Mouse (Mus musculus): ENCODE results near the gene Ralgps1. TPM values are rescaled to one million over a fixed set of nuclear protein-coding genes. Genes with fewer than 3 reads are reported as not detected.
"Not testable (repeated sequence)": the region's sequence is repeated elsewhere in the genome, so short reads cannot be mapped to it uniquely, and the experiment has no call there.

Gene Ralgps1
- total RNA-seq, 1 experiment from 2014 or later: 1.9 TPM

GRCm38 (mm10) chr2:33134766-33135490, 236.4 kb downstream of the Ralgps1 start:
- ATAC-seq (replicated peaks; ENCODE audit: insufficient number of reproducible peaks, low FRiP score, low TSS enrichment, poor library complexity, severe bottlenecking): no peak

GRCm38 (mm10) chr2:33132306-33132705, 239.0 kb downstream of the Ralgps1 start:
- no peak for ATAC-seq (replicated peaks; ENCODE audit: insufficient number of reproducible peaks, low FRiP score, low TSS enrichment, poor library complexity, severe bottlenecking)

GRCm38 (mm10) chr2:33131500-33132092, 239.7 kb downstream of the Ralgps1 start, which contains the start of gene Garnl3:
TSS of gene Garnl3 (minus strand) at chr2:33131654.
- no peak for ATAC-seq (replicated peaks; ENCODE audit: insufficient number of reproducible peaks, low FRiP score, low TSS enrichment, poor library complexity, severe bottlenecking)

GRCm38 (mm10) chr2:33130526-33131483, 240.5 kb downstream of the Ralgps1 start:
- ATAC-seq (replicated peaks; ENCODE audit: insufficient number of reproducible peaks, low FRiP score, low TSS enrichment, poor library complexity, severe bottlenecking): peak; percentile 78

GRCm38 (mm10) chr2:33130141-33130525, 241.2 kb downstream of the Ralgps1 start:
- no peak for ATAC-seq (replicated peaks; ENCODE audit: insufficient number of reproducible peaks, low FRiP score, low TSS enrichment, poor library complexity, severe bottlenecking)

- no peak for ATAC-seq (replicated peaks; ENCODE audit: insufficient number of reproducible peaks, low FRiP score, low TSS enrichment, poor library complexity, severe bottlenecking)
Measured at GRCm38 (mm10) chr2:33129696-33130095, 241.6 kb downstream of the Ralgps1 start.

- ATAC-seq (replicated peaks; ENCODE audit: insufficient number of reproducible peaks, low FRiP score, low TSS enrichment, poor library complexity, severe bottlenecking): no peak
Measured at GRCm38 (mm10) chr2:33129005-33129404, 242.3 kb downstream of the Ralgps1 start.

- no peak for ATAC-seq (replicated peaks; ENCODE audit: insufficient number of reproducible peaks, low FRiP score, low TSS enrichment, poor library complexity, severe bottlenecking)
Measured at GRCm38 (mm10) chr2:33127271-33127670, 244.0 kb downstream of the Ralgps1 start.

GRCm38 (mm10) chr2:33122856-33123255, 248.4 kb downstream of the Ralgps1 start:
- no peak for ATAC-seq (replicated peaks; ENCODE audit: insufficient number of reproducible peaks, low FRiP score, low TSS enrichment, poor library complexity, severe bottlenecking)

- ATAC-seq (replicated peaks; ENCODE audit: insufficient number of reproducible peaks, low FRiP score, low TSS enrichment, poor library complexity, severe bottlenecking): no peak
Measured at GRCm38 (mm10) chr2:33100536-33100935, 270.8 kb downstream of the Ralgps1 start.

- ATAC-seq (replicated peaks; ENCODE audit: insufficient number of reproducible peaks, low FRiP score, low TSS enrichment, poor library complexity, severe bottlenecking): not testable (repeated sequence)
Measured at GRCm38 (mm10) chr2:33097326-33097725, 274.0 kb downstream of the Ralgps1 start.

- ATAC-seq (replicated peaks; ENCODE audit: insufficient number of reproducible peaks, low FRiP score, low TSS enrichment, poor library complexity, severe bottlenecking): no peak
Measured at GRCm38 (mm10) chr2:33095221-33095671, 276.0 kb downstream of the Ralgps1 start.

- no peak for ATAC-seq (replicated peaks; ENCODE audit: insufficient number of reproducible peaks, low FRiP score, low TSS enrichment, poor library complexity, severe bottlenecking)
Measured at GRCm38 (mm10) chr2:33090620-33091520, 280.4 kb downstream of the Ralgps1 start.

GRCm38 (mm10) chr2:33090033-33090400, 281.3 kb downstream of the Ralgps1 start:
- ATAC-seq (replicated peaks; ENCODE audit: insufficient number of reproducible peaks, low FRiP score, low TSS enrichment, poor library complexity, severe bottlenecking): not testable (repeated sequence)

GRCm38 (mm10) chr2:33089356-33090032, 281.8 kb downstream of the Ralgps1 start:
- ATAC-seq (replicated peaks; ENCODE audit: insufficient number of reproducible peaks, low FRiP score, low TSS enrichment, poor library complexity, severe bottlenecking): no peak

GRCm38 (mm10) chr2:33086671-33087363, 284.5 kb downstream of the Ralgps1 start:
- ATAC-seq (replicated peaks; ENCODE audit: insufficient number of reproducible peaks, low FRiP score, low TSS enrichment, poor library complexity, severe bottlenecking): no peak

- no peak for ATAC-seq (replicated peaks; ENCODE audit: insufficient number of reproducible peaks, low FRiP score, low TSS enrichment, poor library complexity, severe bottlenecking)
Measured at GRCm38 (mm10) chr2:33086016-33086596, 285.2 kb downstream of the Ralgps1 start.
